Mouse (Mus musculus): Measurements from ENCODE around the gene Mrps18a. TPM values are rescaled to one million over a fixed set of nuclear protein-coding genes. Genes with fewer than 3 reads are reported as not detected.

The Mrps18a gene
- polyA plus RNA-seq (2012) = 91.7 and 133 TPM in 2 replicates

DNA sequence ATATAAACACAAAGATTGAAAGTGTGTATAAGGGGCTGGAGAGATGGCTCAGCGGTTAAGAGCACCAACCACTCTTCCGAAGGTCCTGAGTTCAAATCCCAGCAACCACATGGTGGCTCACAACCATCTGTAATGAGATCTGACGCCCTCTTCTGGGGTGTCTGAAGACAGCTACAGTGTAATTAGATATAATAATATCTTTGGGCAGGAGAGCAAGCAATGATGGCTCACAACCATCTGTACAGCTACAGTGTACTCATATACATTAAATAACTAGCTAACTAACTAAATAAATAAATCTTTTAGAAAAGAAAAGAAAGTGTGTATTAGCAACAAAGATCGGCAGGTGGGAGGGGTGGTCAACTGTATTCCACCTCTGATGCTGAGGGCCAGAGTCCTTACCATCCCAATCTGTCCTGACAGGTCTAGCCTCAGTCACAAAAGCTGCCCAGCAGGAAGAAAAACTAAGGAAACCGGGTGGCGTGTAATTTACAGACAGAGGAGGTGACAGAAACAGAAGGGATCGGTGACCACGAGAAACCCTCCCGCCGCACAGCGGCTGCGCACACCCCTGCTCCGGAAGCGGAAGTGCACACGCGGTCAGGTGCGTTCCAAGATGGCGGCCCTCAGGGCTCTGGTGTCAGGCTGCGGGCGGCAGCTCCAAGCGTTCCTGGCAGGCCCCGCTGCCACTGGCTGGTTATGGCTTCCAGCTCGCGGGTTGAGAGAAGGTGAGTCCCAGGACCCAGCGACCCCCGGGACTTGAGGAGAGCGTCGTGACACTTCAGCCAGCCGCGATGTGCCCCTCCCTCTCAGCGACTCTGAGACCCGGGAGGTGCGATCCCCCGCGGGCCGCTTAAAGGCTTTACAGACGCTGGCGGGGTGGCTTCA lies at the start of gene Mrps18a:
TSS of gene Mrps18a (plus strand) at position 585 of the 888 bp plus-strand sequence.
- no peak for TF ChIP-seq GATA1 (IDR thresholded peaks at IDR 0.05; ENCODE audit: low read length)

GRCm38 (mm10) chr17:46063283-46063973 lies 47.4 kb upstream of the Mrps18a start:
- TF ChIP-seq GATA1 (IDR thresholded peaks at IDR 0.05; ENCODE audit: low read length) = no peak

- no peak for TF ChIP-seq GATA1 (IDR thresholded peaks at IDR 0.05; ENCODE audit: low read length)
Measured at GRCm38 (mm10) chr17:46063974-46064312, 46.8 kb upstream of the Mrps18a start.

GRCm38 (mm10) chr17:46070046-46070445 lies 40.7 kb upstream of the Mrps18a start:
- TF ChIP-seq GATA1 (IDR thresholded peaks at IDR 0.05; ENCODE audit: low read length) = no peak

- no peak for TF ChIP-seq GATA1 (IDR thresholded peaks at IDR 0.05; ENCODE audit: low read length)
Measured at GRCm38 (mm10) chr17:46071531-46071930, 39.3 kb upstream of the Mrps18a start.

- no peak for TF ChIP-seq GATA1 (IDR thresholded peaks at IDR 0.05; ENCODE audit: low read length)
Measured at GRCm38 (mm10) chr17:46073730-46074301, 37.0 kb upstream of the Mrps18a start.

GRCm38 (mm10) chr17:46074398-46075115 lies 36.2 kb upstream of the Mrps18a start:
- TF ChIP-seq GATA1 (IDR thresholded peaks at IDR 0.05; ENCODE audit: low read length) = no peak

GRCm38 (mm10) chr17:46075116-46075485 lies 35.7 kb upstream of the Mrps18a start:
- no peak for TF ChIP-seq GATA1 (IDR thresholded peaks at IDR 0.05; ENCODE audit: low read length)

DNA sequence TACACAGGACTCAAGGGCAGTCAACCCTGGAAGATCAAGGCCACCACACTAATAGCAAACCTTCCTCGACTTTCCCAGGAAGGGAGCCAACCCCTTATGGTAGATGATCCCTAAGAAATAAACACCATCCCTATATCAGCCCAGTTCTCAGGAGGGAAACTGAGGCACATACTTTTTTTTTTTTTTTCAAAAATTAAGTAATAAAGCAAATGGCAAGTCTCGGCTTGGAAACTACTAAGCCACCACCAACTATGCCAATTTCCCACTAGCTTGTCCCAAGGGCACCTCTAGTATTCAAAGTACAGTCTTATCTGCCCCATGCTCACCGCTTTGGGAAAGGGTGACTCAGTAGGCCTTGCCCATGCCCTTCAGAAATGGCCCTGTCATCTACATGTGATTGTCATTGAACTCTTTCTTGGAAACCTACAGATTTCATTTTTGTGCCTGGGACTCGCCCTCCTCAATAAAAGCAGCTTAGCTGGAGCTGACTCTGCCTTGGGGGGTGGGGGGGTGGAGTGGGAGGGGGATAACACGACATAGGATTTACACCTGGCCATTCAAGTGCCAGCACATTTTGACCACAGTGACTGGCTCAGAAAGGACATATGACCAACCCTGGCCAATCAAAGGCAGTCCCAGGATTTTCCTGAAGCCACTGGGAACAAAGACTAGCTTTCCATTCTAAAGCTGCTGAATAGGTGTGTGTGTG lies 35.1 kb upstream of the Mrps18a start:
- no peak for TF ChIP-seq GATA1 (IDR thresholded peaks at IDR 0.05; ENCODE audit: low read length)

DNA sequence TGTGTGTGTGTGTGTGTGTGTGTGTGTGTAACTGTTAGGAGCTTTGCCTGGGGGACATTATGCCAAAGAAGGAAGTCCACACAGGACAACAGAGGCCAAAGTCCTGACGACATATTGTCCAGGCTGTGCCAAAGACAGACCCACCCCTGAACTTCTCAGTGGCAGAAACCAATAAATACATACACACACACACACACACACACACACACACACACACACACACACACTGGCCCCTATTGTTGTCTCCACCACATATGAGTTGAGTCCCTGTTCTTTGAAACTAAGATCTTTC lies 34.6 kb upstream of the Mrps18a start:
- TF ChIP-seq GATA1 (IDR thresholded peaks at IDR 0.05; ENCODE audit: low read length) = no peak

- no peak for TF ChIP-seq GATA1 (IDR thresholded peaks at IDR 0.05; ENCODE audit: low read length)
Measured at GRCm38 (mm10) chr17:46077921-46078534, 32.8 kb upstream of the Mrps18a start.

- TF ChIP-seq GATA1 (IDR thresholded peaks at IDR 0.05; ENCODE audit: low read length) = no peak
Measured at GRCm38 (mm10) chr17:46079037-46079436, 31.7 kb upstream of the Mrps18a start.

DNA sequence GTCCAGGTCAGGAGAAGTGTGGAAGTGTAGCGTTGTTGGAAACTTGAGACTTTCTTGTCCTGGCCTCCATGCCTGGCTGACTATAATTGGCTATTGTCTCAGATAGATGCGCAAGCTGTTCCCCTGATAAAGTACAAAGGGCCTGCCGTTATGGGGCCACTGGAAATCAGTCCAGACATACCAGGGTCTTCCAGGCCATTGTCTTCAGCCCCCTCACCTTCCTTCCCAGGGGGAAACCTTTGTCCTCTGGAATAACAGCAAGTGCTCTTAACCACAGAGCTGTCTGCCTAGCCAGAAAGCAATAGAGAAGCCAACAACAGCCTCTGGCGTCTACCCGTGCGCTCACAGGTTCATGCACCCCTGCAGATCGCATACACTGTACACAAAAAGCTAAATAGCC lies 30.4 kb upstream of the Mrps18a start:
- TF ChIP-seq GATA1 (IDR thresholded peaks at IDR 0.05; ENCODE audit: low read length) = no peak

DNA sequence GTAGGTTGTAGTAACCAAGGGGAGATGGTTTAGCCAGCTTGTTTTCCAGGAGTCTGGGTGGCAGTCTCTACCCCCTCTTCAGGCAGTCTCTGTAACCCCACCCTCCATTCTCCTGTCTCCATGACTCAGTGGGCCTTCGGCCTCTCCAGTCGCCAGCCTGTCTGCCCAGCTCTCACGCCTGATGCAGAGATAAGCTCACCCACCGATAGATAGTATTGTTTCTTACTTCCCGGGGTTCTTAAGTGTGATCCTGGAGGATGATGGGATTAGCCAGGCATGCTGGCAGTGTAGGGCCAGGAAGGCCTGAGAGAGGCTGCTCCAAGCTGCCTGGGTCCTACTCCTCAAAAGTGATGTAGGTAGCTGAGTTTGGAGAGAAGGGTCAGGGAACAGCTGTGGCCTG lies 29.7 kb upstream of the Mrps18a start:
- TF ChIP-seq GATA1 (IDR thresholded peaks at IDR 0.05; ENCODE audit: low read length) = no peak

DNA sequence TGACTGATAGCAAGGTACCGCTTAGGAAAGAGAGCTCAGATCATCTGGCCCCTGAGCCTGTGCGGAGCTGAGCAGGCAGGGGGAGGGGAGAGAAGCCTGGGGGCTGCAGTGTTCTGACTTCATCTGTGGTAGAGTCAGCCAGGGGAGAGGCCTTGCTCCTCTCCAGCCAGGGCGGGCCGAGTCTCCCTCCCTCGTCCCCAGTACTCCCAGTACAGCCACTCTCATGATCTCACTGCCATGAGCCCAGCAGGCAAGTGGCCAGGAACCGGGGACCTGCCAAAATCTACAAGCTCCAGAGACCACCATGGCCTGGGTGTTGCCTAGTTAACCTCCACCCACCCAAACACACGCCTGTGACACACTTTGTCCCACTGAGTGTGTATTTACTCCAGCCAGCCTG lies 29.1 kb upstream of the Mrps18a start:
- no peak for TF ChIP-seq GATA1 (IDR thresholded peaks at IDR 0.05; ENCODE audit: low read length)
